Mouse (Mus musculus): ENCODE measurements around the gene Hells. TPM values are rescaled to one million over a fixed set of nuclear protein-coding genes. Genes with fewer than 3 reads are reported as not detected.

Hells gene
- 33.0 and 52.0 TPM in 2 replicates for polyA plus RNA-seq (2015; fragmentation: Nextera tagmentation; extraction: Ambion mirVana)

- H3K4me2 ChIP-seq: peak within 1 kb of the TSS; percentile 98
- H3K4me3 ChIP-seq (replicated peaks): peak within 1 kb of the TSS; percentile 87
- H3K4me1 ChIP-seq (replicated peaks): peaks cover 30% of the 10 kb centered on the region
- peak; percentile 90 for ATAC-seq (ENCODE audit: low read depth)
- H3K27ac ChIP-seq: peak within 1 kb of the TSS; percentile 73
- H3K9me3 ChIP-seq (replicated peaks): no peaks in the 10 kb centered on the region
- no peaks in the 10 kb centered on the region for H3K27me3 ChIP-seq
- peak within 1 kb of the TSS; percentile 93 for H3K9ac ChIP-seq
- under 1% methylated on average over 75 of the region's 76 CpGs for WGBS (ENCODE audit: insufficient replicate concordance)
- peaks cover 34% of the 10 kb centered on the region for H3K36me3 ChIP-seq
- peak; percentile 83 for DNase-seq
Observed at GRCm38 (mm10) chr19:38930788-38931565, at the start of gene Hells. TSS of gene Hells (plus strand) at chr19:38930915.

GRCm38 (mm10) chr19:38901146-38902135 is 29.3 kb upstream of the Hells start:
- ATAC-seq (ENCODE audit: low read depth) (no peak), DNase-seq (no peak)
- Histone ChIP-seq H3K4me2 (no peak overlapping the region), H3K27ac (no peak overlapping the region), H3K9me3 (replicated peaks) (no peaks in the 10 kb centered on the region), H3K9ac (no peak overlapping the region), H3K27me3 (no peaks in the 10 kb centered on the region), H3K36me3 (no peaks in the 10 kb centered on the region), H3K4me1 (replicated peaks) (no peaks in the 10 kb centered on the region), H3K4me3 (replicated peaks) (no peak overlapping the region)
- 81% methylated on average over 12 of the region's 12 CpGs for WGBS (ENCODE audit: insufficient replicate concordance)

GRCm38 (mm10) chr19:38902501-38902900 is 28.2 kb upstream of the Hells start:
- Histone ChIP-seq H3K9ac (no peak overlapping the region), H3K9me3 (replicated peaks) (no peaks in the 10 kb centered on the region), H3K4me3 (replicated peaks) (no peak overlapping the region), H3K27ac (no peak overlapping the region), H3K4me1 (replicated peaks) (no peaks in the 10 kb centered on the region), H3K27me3 (no peaks in the 10 kb centered on the region), H3K4me2 (no peak overlapping the region), H3K36me3 (no peaks in the 10 kb centered on the region)
- ATAC-seq (ENCODE audit: low read depth) (no peak), DNase-seq (no peak)
- WGBS (ENCODE audit: insufficient replicate concordance): 89% methylated on average over 5 of the region's 5 CpGs

GRCm38 (mm10) chr19:38913786-38914185 is 16.9 kb upstream of the Hells start:
- Histone ChIP-seq H3K36me3 (peaks cover 28% of the 10 kb centered on the region), H3K27ac (no peak overlapping the region), H3K27me3 (no peaks in the 10 kb centered on the region), H3K4me2 (no peak overlapping the region), H3K9ac (no peak overlapping the region), H3K9me3 (replicated peaks) (no peaks in the 10 kb centered on the region), H3K4me3 (replicated peaks) (no peak overlapping the region), H3K4me1 (replicated peaks) (no peaks in the 10 kb centered on the region)
- ATAC-seq (ENCODE audit: low read depth): no peak
- DNase-seq: no peak
- 89% methylated on average over 9 of the region's 9 CpGs for WGBS (ENCODE audit: insufficient replicate concordance)

- WGBS (ENCODE audit: insufficient replicate concordance): 85% methylated on average over 15 of the region's 15 CpGs
- no peak for ATAC-seq (ENCODE audit: low read depth)
- DNase-seq: no peak
Observed at GRCm38 (mm10) chr19:38914926-38915325, 15.8 kb upstream of the Hells start.

GRCm38 (mm10) chr19:38915677-38916076 is 15.0 kb upstream of the Hells start:
- Histone ChIP-seq H3K4me1 (replicated peaks) (no peaks in the 10 kb centered on the region), H3K36me3 (peaks cover 28% of the 10 kb centered on the region), H3K4me2 (no peak overlapping the region), H3K9me3 (replicated peaks) (no peaks in the 10 kb centered on the region), H3K27ac (no peak overlapping the region), H3K27me3 (no peaks in the 10 kb centered on the region), H3K4me3 (replicated peaks) (no peak overlapping the region), H3K9ac (no peak overlapping the region)
- WGBS (ENCODE audit: insufficient replicate concordance): 51% methylated on average over 3 of the region's 3 CpGs
- ATAC-seq (ENCODE audit: low read depth) (no peak), DNase-seq (peak; percentile 17)

More at GRCm38 (mm10) chr19:38914926-38915325, 15.8 kb upstream of the Hells start:
- Histone ChIP-seq H3K4me3 (replicated peaks) (no peak overlapping the region), H3K27me3 (no peaks in the 10 kb centered on the region), H3K4me2 (no peak overlapping the region), H3K9ac (no peak overlapping the region), H3K9me3 (replicated peaks) (no peaks in the 10 kb centered on the region), H3K36me3 (peaks cover 28% of the 10 kb centered on the region), H3K27ac (no peak overlapping the region), H3K4me1 (replicated peaks) (no peaks in the 10 kb centered on the region)

GRCm38 (mm10) chr19:38928481-38929158 is 2.1 kb upstream of the Hells start:
- DNase-seq (no peak), ATAC-seq (ENCODE audit: low read depth) (no peak)
- Histone ChIP-seq H3K4me3 (replicated peaks) (no peak overlapping the region), H3K27ac (no peak overlapping the region), H3K4me2 (no peak overlapping the region), H3K9ac (no peak overlapping the region), H3K27me3 (no peaks in the 10 kb centered on the region), H3K36me3 (peaks cover 13% of the 10 kb centered on the region), H3K4me1 (replicated peaks) (peaks cover 30% of the 10 kb centered on the region), H3K9me3 (replicated peaks) (no peaks in the 10 kb centered on the region)
- 84% methylated on average over 11 of the region's 11 CpGs for WGBS (ENCODE audit: insufficient replicate concordance)

- WGBS (ENCODE audit: insufficient replicate concordance): 57% methylated on average over 13 of the region's 13 CpGs
- Histone ChIP-seq H3K27me3 (no peaks in the 10 kb centered on the region), H3K4me1 (replicated peaks) (peaks cover 30% of the 10 kb centered on the region), H3K36me3 (peaks cover 22% of the 10 kb centered on the region), H3K4me2 (peak overlapping the region; percentile 98), H3K4me3 (replicated peaks) (peak overlapping the region; percentile 87), H3K9me3 (replicated peaks) (no peaks in the 10 kb centered on the region), H3K27ac (no peak overlapping the region), H3K9ac (peak overlapping the region; percentile 93)
- no peak for DNase-seq
- ATAC-seq (ENCODE audit: low read depth): no peak
Observed at GRCm38 (mm10) chr19:38929471-38930251, 1.1 kb upstream of the Hells start.

GRCm38 (mm10) chr19:38930252-38930787 is 395 bp upstream of the Hells start:
- H3K4me2 ChIP-seq: peak overlapping the region; percentile 98
- H3K36me3 ChIP-seq: peaks cover 28% of the 10 kb centered on the region
- peak overlapping the region; percentile 51; the same call in 1 of the 2 replicates for H3K27ac ChIP-seq
- no peaks in the 10 kb centered on the region for H3K27me3 ChIP-seq
- WGBS (ENCODE audit: insufficient replicate concordance): 1% methylated on average over 23 of the region's 23 CpGs
- H3K9me3 ChIP-seq (replicated peaks): no peaks in the 10 kb centered on the region
- ATAC-seq (ENCODE audit: low read depth) (peak; percentile 24; the same call in 1 of the 2 replicates), DNase-seq (no peak)
- peaks cover 30% of the 10 kb centered on the region for H3K4me1 ChIP-seq (replicated peaks)
- peak overlapping the region; percentile 93 for H3K9ac ChIP-seq
- peak overlapping the region; percentile 87 for H3K4me3 ChIP-seq (replicated peaks)

GRCm38 (mm10) chr19:38931566-38931890 is 813 bp downstream of the Hells start:
- no peak for ATAC-seq (ENCODE audit: low read depth)
- WGBS (ENCODE audit: insufficient replicate concordance): under 1% methylated on average over 6 of the region's 6 CpGs
- Histone ChIP-seq H3K9me3 (replicated peaks) (no peaks in the 10 kb centered on the region), H3K4me1 (replicated peaks) (peaks cover 30% of the 10 kb centered on the region), H3K27ac (no peak overlapping the region), H3K9ac (peak overlapping the region; percentile 93), H3K4me2 (peak overlapping the region; percentile 98), H3K27me3 (no peaks in the 10 kb centered on the region), H3K36me3 (peaks cover 37% of the 10 kb centered on the region), H3K4me3 (replicated peaks) (peak overlapping the region; percentile 87)
- peak; percentile 3 for DNase-seq
